In genomic region chr14:23131736-23132519, GRCm38 (mm10) we compare ENCODE assay signal across 15 mouse cellular contexts.
DNase-seq lines count a peak whose midpoint lies in the region; ATAC-seq and TF ChIP-seq lines count a peak whose summit lies in the region.
"Had no signal": no experiment of that assay in that cellular context is flagged by ENCODE, and none has a peak within 500 bp of the region (broad histone marks: within the 10 kb centered on the region; RNA-seq: fewer than 3 reads in every experiment).

No protein-coding gene starts in this region.

- H3K27me3 ChIP-seq in intestine, embryonic 15.5 days (replicated peaks), result no peaks in the 10 kb centered on the region
- no peaks in the 10 kb centered on the region for H3K27me3 ChIP-seq in limb, embryonic 14.5 days (ENCODE audit: control insufficient read depth, insufficient read depth, low read length)
- no peaks in the 10 kb centered on the region for H3K27me3 ChIP-seq in myocyte (ENCODE audit: control insufficient read depth, insufficient read depth, insufficient read length)
- H3K27me3 ChIP-seq: midbrain, embryonic 15.5 days; neural tube, embryonic 13.5 days had no signal

- no peak overlapping the region for H3K9ac ChIP-seq in intestine, embryonic 15.5 days
- no peak overlapping the region for H3K9ac ChIP-seq in limb, embryonic 14.5 days (ENCODE audit: low read depth, low read length, severe bottlenecking)
- H3K9ac ChIP-seq: hindbrain, embryonic 14.5 days; midbrain, embryonic 15.5 days; neural tube, embryonic 13.5 days had no signal

- no peaks in the 10 kb centered on the region for H3K9me3 ChIP-seq in intestine, embryonic 15.5 days
- no peaks in the 10 kb centered on the region for H3K9me3 ChIP-seq in limb, embryonic 14.5 days (ENCODE audit: control insufficient read depth, low read length)
- H3K9me3 ChIP-seq: midbrain, embryonic 15.5 days; neural tube, embryonic 13.5 days had no signal

- H3K4me3 ChIP-seq in intestine, embryonic 15.5 days (replicated peaks), result no peak overlapping the region
- no peak overlapping the region for H3K4me3 ChIP-seq in limb, embryonic 14.5 days (replicated peaks; ENCODE audit: low read length)
- no peak overlapping the region for H3K4me3 ChIP-seq in myocyte
- H3K4me3 ChIP-seq: left cerebral cortex, adult 2 months; midbrain, embryonic 15.5 days; neural tube, embryonic 13.5 days had no signal

- no peak overlapping the region for H3K27ac ChIP-seq in intestine, embryonic 15.5 days
- H3K27ac ChIP-seq in limb, embryonic 14.5 days (replicated peaks; ENCODE audit: low read depth, low read length), result no peak overlapping the region
- H3K27ac ChIP-seq: hindbrain, embryonic 14.5 days; left cerebral cortex, adult 2 months; midbrain, embryonic 15.5 days; neural tube, embryonic 13.5 days had no signal

- no peak overlapping the region for H3ac ChIP-seq in myocyte (ENCODE audit: control insufficient read depth, insufficient read length)

- WGBS in intestine, embryonic 15.5 days, result 41% methylated on average over 7 of the region's 7 CpGs
- 57% methylated on average over 7 of the region's 7 CpGs for WGBS in limb, embryonic 14.5 days

- H3K36me3 ChIP-seq in intestine, embryonic 15.5 days, result no peaks in the 10 kb centered on the region
- no peaks in the 10 kb centered on the region for H3K36me3 ChIP-seq in limb, embryonic 14.5 days (ENCODE audit: control insufficient read depth, insufficient read depth, low read length)
- no peaks in the 10 kb centered on the region for H3K36me3 ChIP-seq in myocyte (ENCODE audit: control insufficient read depth, insufficient read depth)
- H3K36me3 ChIP-seq: midbrain, embryonic 15.5 days; neural tube, embryonic 13.5 days had no signal

- peaks cover 3% of the 10 kb centered on the region; the same call in 1 of the 2 replicates for H3K4me1 ChIP-seq in intestine, embryonic 15.5 days (replicated peaks)
- 0 out of 2 replicates have a peak, but pooled peaks cover 3% of the 10 kb centered on the region for H3K4me1 ChIP-seq in limb, embryonic 14.5 days (ENCODE audit: control insufficient read depth, insufficient read depth, low read length)
- H3K4me1 ChIP-seq: midbrain, embryonic 15.5 days; neural tube, embryonic 13.5 days had no signal

- no peak overlapping the region for H3K4me2 ChIP-seq in intestine, embryonic 15.5 days (replicated peaks)
- no peak overlapping the region; the same call in 1 of the 2 replicates for H3K4me2 ChIP-seq in limb, embryonic 14.5 days (replicated peaks; ENCODE audit: low read depth, low read length, severe bottlenecking)
- H3K4me2 ChIP-seq in myocyte (ENCODE audit: low read depth), result peak overlapping the region; percentile 8
- H3K4me2 ChIP-seq: hindbrain, embryonic 14.5 days; midbrain, embryonic 15.5 days; neural tube, embryonic 13.5 days had no signal

- peak; percentile 9 for DNase-seq in kidney, adult 9 months
- DNase-seq in kidney, postnatal 25 days, result no peak
- peak; percentile 41 for DNase-seq in limb, embryonic 14.5 days (ENCODE audit: low spot score)
- no peak for DNase-seq in thymus, postnatal 36 days
- no peak for DNase-seq in layer of hippocampus, postnatal 10 days (ENCODE audit: low spot score in 2 of 2)
- no peak for DNase-seq in adrenal gland, postnatal 25 days
- DNase-seq: cerebellum, adult 2 months; embryo, embryonic 11 days; heart, postnatal 10 days had no signal

- no peak for TF ChIP-seq POLR2A in limb, embryonic 14.5 days (IDR thresholded peaks at IDR 0.05; ENCODE audit: borderline replicate concordance, extremely low read depth, insufficient read depth, insufficient read length)
- no peak for TF ChIP-seq POLR2A in myocyte (IDR thresholded peaks at IDR 0.05; ENCODE audit: insufficient read length, low read depth)

- H3K79me2 ChIP-seq in myocyte (ENCODE audit: control insufficient read depth, insufficient read depth), result no peaks in the 10 kb centered on the region

- ATAC-seq in intestine, embryonic 15.5 days, result peak; percentile 67
- ATAC-seq in limb, embryonic 14.5 days (ENCODE audit: low FRiP score, low read depth), result no peak
- ATAC-seq: midbrain, embryonic 15.5 days had no signal

TF ChIP-seq in myocyte, 11 proteins besides CTCF, POLR2A, EP300 and RAD21:
- TF ChIP-seq USF1 (IDR thresholded peaks at IDR 0.05; ENCODE audit: low read depth) (no peak), MAX (IDR thresholded peaks at IDR 0.05; ENCODE audit: low read depth) (no peak), POLR2AphosphoS2 (IDR thresholded peaks at IDR 0.05; ENCODE audit: insufficient read length, low read depth) (no peak), TCF3 (IDR thresholded peaks at IDR 0.05; ENCODE audit: insufficient read length, low read depth) (no peak), MYOG (IDR thresholded peaks at IDR 0.05; ENCODE audit: control insufficient read depth in 1 of 3, insufficient read depth in 1 of 3, insufficient read length in 2 of 3, low read depth in 2 of 3) (no peak), CEBPB (IDR thresholded peaks at IDR 0.05; ENCODE audit: insufficient read depth, poor library complexity, severe bottlenecking) (no peak), TCF12 (IDR thresholded peaks at IDR 0.05; ENCODE audit: insufficient read depth, poor library complexity, severe bottlenecking) (no peak), SRF (IDR thresholded peaks at IDR 0.05; ENCODE audit: control insufficient read depth, insufficient read length, low read depth) (no peak), MYOD1 (IDR thresholded peaks at IDR 0.05; ENCODE audit: control insufficient read depth in 1 of 3, insufficient read length in 2 of 3, low read depth in 2 of 3) (no peak), E2F4 (IDR thresholded peaks at IDR 0.05; ENCODE audit: insufficient read depth) (no peak), REST (IDR thresholded peaks at IDR 0.05; ENCODE audit: insufficient read depth, insufficient read length) (no peak)
TF ChIP-seq in myocyte: peak in this region for 0.

Comparison
In these comparisons a context has a peak if more than half of its experiments do, and no peak if none do; other contexts are left out.
1. DNase-seq: peak in kidney, adult 9 months (single experiment) and limb, embryonic 14.5 days (single experiment); none in kidney, postnatal 25 days (0 of 2), thymus, postnatal 36 days (0 of 2), layer of hippocampus, postnatal 10 days (0 of 2) and adrenal gland, postnatal 25 days (single experiment).